Mouse (Mus musculus): ENCODE data around the gene Setd1b.

DNA sequence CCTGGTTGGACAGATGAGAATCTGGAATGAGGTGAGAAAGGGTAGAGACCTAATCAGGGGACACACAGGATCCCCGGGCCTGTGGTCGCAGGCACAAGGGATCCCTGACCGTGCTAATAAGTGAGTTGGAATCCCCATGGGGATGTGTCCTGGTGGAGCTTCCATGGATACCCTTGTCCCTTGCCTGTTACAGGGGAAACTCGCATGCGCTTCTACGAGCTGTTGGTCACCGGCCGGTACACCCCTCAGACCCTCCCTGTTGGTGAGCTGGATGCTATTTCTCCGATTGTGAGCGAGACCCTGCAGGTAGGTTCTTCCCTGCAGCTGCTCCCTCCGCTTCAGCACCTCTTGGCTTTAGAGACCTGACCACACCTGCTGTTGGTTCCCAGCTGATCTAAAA is 4.4 kb downstream of the Setd1b start:
- TF ChIP-seq CTCF (IDR thresholded peaks at IDR 0.05; ENCODE audit: low read depth, low read length): no peak
- TF ChIP-seq POLR2A (IDR thresholded peaks at IDR 0.05; ENCODE audit: extremely low read depth, insufficient read depth, low read length): no peak
